Mouse (Mus musculus): ENCODE results near the gene Commd1. TPM values are rescaled to one million over a fixed set of nuclear protein-coding genes. Genes with fewer than 3 reads are reported as not detected.

The Commd1 gene
- polyA plus RNA-seq, 1 experiment from 2014 or later = 209 TPM

- no peak overlapping the region for H3K27ac ChIP-seq
- peak overlapping the region; percentile 83 for H3K9ac ChIP-seq
- no peaks in the 10 kb centered on the region for H3K27me3 ChIP-seq
These were observed 26.6 kb upstream of the Commd1 start for GRCm38 (mm10) chr11:23008824-23009200.

GRCm38 (mm10) chr11:23008181-23008823 lies 26.1 kb upstream of the Commd1 start:
- DNase-seq (peak; percentile 75), ATAC-seq (ENCODE audit: low read depth) (peak; percentile 82)
- Histone ChIP-seq H3K27ac (peak overlapping the region; percentile 94), H3K9ac (peak overlapping the region; percentile 83), H3K4me3 (replicated peaks) (peak overlapping the region; percentile 68), H3K4me2 (peak overlapping the region; percentile 90), H3K27me3 (no peaks in the 10 kb centered on the region), H3K4me1 (replicated peaks) (peaks cover 15% of the 10 kb centered on the region), H3K36me3 (peaks cover 21% of the 10 kb centered on the region), H3K9me3 (replicated peaks) (no peaks in the 10 kb centered on the region)
- WGBS (ENCODE audit: insufficient replicate concordance) = under 1% methylated on average over 40 of the region's 40 CpGs

More at GRCm38 (mm10) chr11:23008824-23009200, 26.6 kb upstream of the Commd1 start:
- 23% methylated on average over 4 of the region's 4 CpGs for WGBS (ENCODE audit: insufficient replicate concordance)
- Histone ChIP-seq H3K9me3 (replicated peaks) (no peaks in the 10 kb centered on the region), H3K4me1 (replicated peaks) (peaks cover 15% of the 10 kb centered on the region), H3K36me3 (peaks cover 16% of the 10 kb centered on the region), H3K4me2 (peak overlapping the region; percentile 90), H3K4me3 (replicated peaks) (peak overlapping the region; percentile 68)
- DNase-seq (no peak), ATAC-seq (ENCODE audit: low read depth) (no peak)

- Histone ChIP-seq H3K4me1 (replicated peaks) (peaks cover 15% of the 10 kb centered on the region), H3K27ac (peak within 1 kb of the TSS; percentile 94), H3K27me3 (no peaks in the 10 kb centered on the region), H3K4me3 (replicated peaks) (peak within 1 kb of the TSS; percentile 68), H3K9me3 (replicated peaks) (no peaks in the 10 kb centered on the region), H3K4me2 (peak within 1 kb of the TSS; percentile 90), H3K9ac (peak within 1 kb of the TSS; percentile 83), H3K36me3 (peaks cover 23% of the 10 kb centered on the region)
- ATAC-seq (ENCODE audit: low read depth) (peak; percentile 95), DNase-seq (peak; percentile 82)
- WGBS (ENCODE audit: insufficient replicate concordance) = under 1% methylated on average over 22 of the region's 22 CpGs
These were observed 25.4 kb upstream of the Commd1 start, which contains the start of gene Fam161a for GRCm38 (mm10) chr11:23007481-23008180. TSS of gene Fam161a (plus strand) at chr11:23007531.

GRCm38 (mm10) chr11:23007166-23007480 lies 24.9 kb upstream of the Commd1 start:
- WGBS (ENCODE audit: insufficient replicate concordance) = 3% methylated on average over 6 of the region's 6 CpGs
- DNase-seq (no peak), ATAC-seq (ENCODE audit: low read depth) (peak; percentile 60)
- H3K27ac ChIP-seq = peak overlapping the region; percentile 94
- H3K36me3 ChIP-seq = peaks cover 28% of the 10 kb centered on the region
- peak overlapping the region; percentile 90 for H3K4me2 ChIP-seq
- peak overlapping the region; percentile 68 for H3K4me3 ChIP-seq (replicated peaks)
- no peaks in the 10 kb centered on the region for H3K9me3 ChIP-seq (replicated peaks)
- H3K4me1 ChIP-seq (replicated peaks) = peaks cover 15% of the 10 kb centered on the region
- H3K9ac ChIP-seq = peak overlapping the region; percentile 83
- H3K27me3 ChIP-seq = no peaks in the 10 kb centered on the region

GRCm38 (mm10) chr11:23005276-23005675 lies 23.1 kb upstream of the Commd1 start:
- ATAC-seq (ENCODE audit: low read depth) (no peak), DNase-seq (no peak)
- Histone ChIP-seq H3K27me3 (no peaks in the 10 kb centered on the region), H3K9me3 (replicated peaks) (no peaks in the 10 kb centered on the region), H3K9ac (no peak overlapping the region), H3K4me1 (replicated peaks) (peaks cover 15% of the 10 kb centered on the region), H3K36me3 (peaks cover 44% of the 10 kb centered on the region), H3K4me3 (replicated peaks) (no peak overlapping the region), H3K27ac (0 out of 2 replicates have a peak overlapping the region, but pooled peaks have one; percentile 9), H3K4me2 (no peak overlapping the region)
- 76% methylated on average over 1 of the region's 1 CpGs for WGBS (ENCODE audit: insufficient replicate concordance)

GRCm38 (mm10) chr11:22998308-22998707 lies 16.1 kb upstream of the Commd1 start:
- Histone ChIP-seq H3K9ac (peak overlapping the region; percentile 31; the same call in 1 of the 2 replicates), H3K4me1 (replicated peaks) (peaks cover 22% of the 10 kb centered on the region), H3K36me3 (peaks cover 84% of the 10 kb centered on the region), H3K9me3 (replicated peaks) (no peaks in the 10 kb centered on the region), H3K27me3 (no peaks in the 10 kb centered on the region), H3K4me2 (peak overlapping the region; percentile 37), H3K27ac (peak overlapping the region; percentile 69), H3K4me3 (replicated peaks) (no peak overlapping the region)
- ATAC-seq (ENCODE audit: low read depth) (peak; percentile 99), DNase-seq (peak; percentile 24)
- WGBS (ENCODE audit: insufficient replicate concordance) = 31% methylated on average over 1 of the region's 1 CpGs

GRCm38 (mm10) chr11:22995461-22995860 lies 13.3 kb upstream of the Commd1 start:
- no peak overlapping the region for H3K9ac ChIP-seq
- 86% methylated on average over 4 of the region's 4 CpGs for WGBS (ENCODE audit: insufficient replicate concordance)
- no peak overlapping the region for H3K4me2 ChIP-seq
- DNase-seq (no peak), ATAC-seq (ENCODE audit: low read depth) (no peak)
- peaks cover 63% of the 10 kb centered on the region for H3K36me3 ChIP-seq
- H3K27ac ChIP-seq = no peak overlapping the region
- no peaks in the 10 kb centered on the region for H3K27me3 ChIP-seq
- peaks cover 38% of the 10 kb centered on the region for H3K4me1 ChIP-seq (replicated peaks)
- no peaks in the 10 kb centered on the region for H3K9me3 ChIP-seq (replicated peaks)
- no peak overlapping the region for H3K4me3 ChIP-seq (replicated peaks)

GRCm38 (mm10) chr11:22994271-22994670 lies 12.1 kb upstream of the Commd1 start:
- Histone ChIP-seq H3K4me2 (no peak overlapping the region), H3K4me1 (replicated peaks) (peaks cover 45% of the 10 kb centered on the region), H3K9ac (no peak overlapping the region), H3K36me3 (peaks cover 52% of the 10 kb centered on the region), H3K27me3 (no peaks in the 10 kb centered on the region), H3K4me3 (replicated peaks) (no peak overlapping the region), H3K9me3 (replicated peaks) (no peaks in the 10 kb centered on the region), H3K27ac (no peak overlapping the region)
- 94% methylated on average over 2 of the region's 2 CpGs for WGBS (ENCODE audit: insufficient replicate concordance)
- ATAC-seq (ENCODE audit: low read depth) (no peak), DNase-seq (no peak)

GRCm38 (mm10) chr11:22991218-22991835 lies 9.1 kb upstream of the Commd1 start:
- Histone ChIP-seq H3K9ac (peak overlapping the region; percentile 83), H3K4me1 (replicated peaks) (peaks cover 24% of the 10 kb centered on the region), H3K4me3 (replicated peaks) (peak overlapping the region; percentile 91), H3K36me3 (peaks cover 28% of the 10 kb centered on the region), H3K9me3 (replicated peaks) (no peaks in the 10 kb centered on the region), H3K27ac (peak overlapping the region; percentile 85), H3K27me3 (no peaks in the 10 kb centered on the region), H3K4me2 (peak overlapping the region; percentile 88)
- DNase-seq = no peak
- no peak for ATAC-seq (ENCODE audit: low read depth)
- WGBS (ENCODE audit: insufficient replicate concordance) = 5% methylated on average over 14 of the region's 14 CpGs

- ATAC-seq (ENCODE audit: low read depth) = peak; percentile 96
- peak; percentile 88 for DNase-seq
- H3K9ac ChIP-seq = peak within 1 kb of the TSS; percentile 83
- peak within 1 kb of the TSS; percentile 85 for H3K27ac ChIP-seq
- H3K4me3 ChIP-seq (replicated peaks) = peak within 1 kb of the TSS; percentile 91
- H3K27me3 ChIP-seq = no peaks in the 10 kb centered on the region
- under 1% methylated on average over 66 of the region's 66 CpGs for WGBS (ENCODE audit: insufficient replicate concordance)
- peak within 1 kb of the TSS; percentile 88 for H3K4me2 ChIP-seq
- peaks cover 22% of the 10 kb centered on the region for H3K36me3 ChIP-seq
- H3K4me1 ChIP-seq (replicated peaks) = peaks cover 24% of the 10 kb centered on the region
- no peaks in the 10 kb centered on the region for H3K9me3 ChIP-seq (replicated peaks)
These were observed 8.4 kb upstream of the Commd1 start, which contains the start of gene Cct4 for GRCm38 (mm10) chr11:22990393-22991126. TSS of gene Cct4 (plus strand) at chr11:22990519.

GRCm38 (mm10) chr11:22989786-22990185 lies 7.6 kb upstream of the Commd1 start:
- Histone ChIP-seq H3K9ac (peak overlapping the region; percentile 83), H3K4me3 (replicated peaks) (peak overlapping the region; percentile 91), H3K4me1 (replicated peaks) (peaks cover 24% of the 10 kb centered on the region), H3K36me3 (peaks cover 14% of the 10 kb centered on the region), H3K4me2 (peak overlapping the region; percentile 88), H3K27me3 (no peaks in the 10 kb centered on the region), H3K27ac (peak overlapping the region; percentile 85), H3K9me3 (replicated peaks) (no peaks in the 10 kb centered on the region)
- WGBS (ENCODE audit: insufficient replicate concordance) = 55% methylated on average over 1 of the region's 1 CpGs
- ATAC-seq (ENCODE audit: low read depth) (peak; percentile 10; the same call in 1 of the 2 replicates), DNase-seq (no peak)

Data from liver, embryonic 13.5 days (tissue).